Mouse (Mus musculus) megakaryocyte, embryonic 14.5 days (primary cell): ENCODE measurements around the gene Prph.

Source experiments
- FLI1 ChIP-seq: IDR thresholded peaks from 2 replicates; pipeline ENCODE4 v1.6.1; 2012; ENCODE audit warnings: low read length, inconsistent platforms, mixed read lengths
- GATA1 ChIP-seq: IDR thresholded peaks from 3 replicates; pipeline ENCODE4 v1.6.1; 2012; ENCODE audit warnings: mixed read lengths, low read length, inconsistent platforms, borderline replicate concordance

GRCm38 (mm10) chr15:99071988-99072387 is 17.0 kb downstream of the Prph start:
- TF ChIP-seq GATA1 = no peak
- TF ChIP-seq FLI1 = no peak
